Mouse (Mus musculus) erythroblast, embryonic 14.5 days (primary cell): Measurements from ENCODE around the gene Odf2. TPM values are rescaled to one million over a fixed set of nuclear protein-coding genes. Genes with fewer than 3 reads are reported as not detected.
A peak's percentile ranks its signal among the peaks of the same experiment; 100 is the strongest.

Experiments
- H3K27me3 ChIP-seq: 2 replicates; pipeline ENCODE4 v1.6.1; 2012; ENCODE audit warnings: inconsistent platforms; ENCODE audit not compliant: control insufficient read depth
- H3K36me3 ChIP-seq: 2 replicates; pipeline ENCODE4 v1.6.1; 2012; ENCODE audit warnings: mild to moderate bottlenecking, inconsistent platforms; ENCODE audit not compliant: control insufficient read depth
- H3K4me1 ChIP-seq: 2 replicates; pipeline ENCODE4 v1.6.1; 2012; ENCODE audit warnings: inconsistent platforms; ENCODE audit not compliant: control insufficient read depth
- H3K4me3 ChIP-seq: replicated peaks from 2 replicates; pipeline ENCODE3; 2012; ENCODE audit warnings: moderate library complexity, mild to moderate bottlenecking, inconsistent platforms
- H3K9me3 ChIP-seq: 2 replicates; pipeline ENCODE4 v1.6.1; 2012; ENCODE audit warnings: low read length, inconsistent platforms, mixed read lengths; ENCODE audit not compliant: control insufficient read depth
- GATA1 ChIP-seq: IDR thresholded peaks from 2 replicates; pipeline ENCODE4 v1.6.1; 2012; ENCODE audit warnings: low read length, inconsistent platforms, mixed read lengths
- TAL1 ChIP-seq: IDR thresholded peaks from 3 replicates; pipeline ENCODE4 v1.6.1; 2012; ENCODE audit warnings: low read length, inconsistent platforms, mixed read lengths
- polyA plus RNA-seq: library from polyadenylated mRNA; stranded (reverse); fragments of >175 nt; gene quantifications from 2 replicates; pipeline ENCODE4 v1.2.3, GENCODE M21; 2012

Gene Odf2
- 5.7 and 6.0 TPM in 2 replicates for polyA plus RNA-seq

DNA sequence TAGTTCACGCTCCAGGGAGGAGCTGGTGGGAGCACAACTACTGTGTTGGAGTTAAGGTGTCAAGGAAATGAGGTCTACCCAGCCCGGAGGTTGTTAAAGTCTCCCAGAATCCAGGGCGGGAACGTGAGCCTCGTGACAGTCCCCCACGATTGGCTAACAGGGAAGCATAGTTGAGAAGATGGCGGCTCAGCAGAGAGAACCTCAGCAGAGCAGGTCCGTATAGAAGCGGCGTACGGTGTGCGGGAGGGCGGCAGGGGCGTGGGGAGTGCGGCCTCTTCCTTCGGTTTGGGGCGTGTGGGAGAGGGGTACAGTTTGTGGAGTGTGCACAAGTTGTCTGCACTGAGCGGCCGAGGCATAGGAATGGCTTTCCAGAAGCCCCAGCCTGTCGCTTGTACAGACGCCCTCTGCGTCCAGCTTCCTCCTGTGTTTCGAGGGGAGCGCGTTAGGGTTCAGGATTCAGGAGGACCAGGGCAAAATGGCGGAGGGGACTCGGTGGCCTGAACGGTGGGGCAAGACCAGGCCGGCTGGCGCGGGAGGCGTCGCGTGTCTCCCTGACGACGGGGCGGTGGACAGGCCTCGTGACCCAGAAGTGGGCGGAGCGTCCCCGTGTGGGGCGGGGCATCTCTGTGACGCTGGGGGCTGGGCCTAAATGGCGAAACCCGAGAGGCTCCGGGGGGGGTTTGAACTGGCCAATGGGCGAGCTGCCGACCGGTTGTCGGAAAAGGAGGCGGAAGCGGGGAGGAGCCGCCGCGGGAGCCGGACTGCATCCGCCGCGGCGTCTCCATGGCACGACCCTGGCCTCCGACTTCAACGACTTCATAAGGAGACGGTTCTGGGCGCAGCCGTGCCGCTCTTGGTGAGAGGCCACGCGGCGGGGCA, at the start of gene Odf2:
Gene Odf2 (plus strand): TSS at position 156 of the 879 bp plus-strand sequence.
- no peaks in the 10 kb centered on the region for H3K9me3 ChIP-seq
- peaks cover 38% of the 10 kb centered on the region for H3K4me1 ChIP-seq
- peaks cover 27% of the 10 kb centered on the region for H3K27me3 ChIP-seq
- H3K4me3 ChIP-seq, result peak within 1 kb of the TSS; percentile 94
- H3K36me3 ChIP-seq, result peaks cover 36% of the 10 kb centered on the region
- TF ChIP-seq GATA1 (no peak), TAL1 (no peak)

- Histone ChIP-seq H3K4me3 (no peak overlapping the region), H3K27me3 (peaks cover 8% of the 10 kb centered on the region), H3K36me3 (peaks cover 80% of the 10 kb centered on the region), H3K9me3 (no peaks in the 10 kb centered on the region), H3K4me1 (no peaks in the 10 kb centered on the region; the same call in 1 of the 2 replicates)
- TF ChIP-seq GATA1, result no peak
- no peak for TF ChIP-seq TAL1
These were observed 49.6 kb upstream of the Odf2 start for GRCm38 (mm10) chr2:29839460-29839859.

- no peak overlapping the region for H3K4me3 ChIP-seq
- peaks cover 39% of the 10 kb centered on the region for H3K27me3 ChIP-seq
- no peaks in the 10 kb centered on the region; the same call in 1 of the 2 replicates for H3K9me3 ChIP-seq
- no peak for TF ChIP-seq GATA1
- no peak for TF ChIP-seq TAL1
- peaks cover 59% of the 10 kb centered on the region for H3K36me3 ChIP-seq
- H3K4me1 ChIP-seq, result no peaks in the 10 kb centered on the region; the same call in 1 of the 2 replicates
These were observed 45.6 kb upstream of the Odf2 start for GRCm38 (mm10) chr2:29843231-29844105.

DNA sequence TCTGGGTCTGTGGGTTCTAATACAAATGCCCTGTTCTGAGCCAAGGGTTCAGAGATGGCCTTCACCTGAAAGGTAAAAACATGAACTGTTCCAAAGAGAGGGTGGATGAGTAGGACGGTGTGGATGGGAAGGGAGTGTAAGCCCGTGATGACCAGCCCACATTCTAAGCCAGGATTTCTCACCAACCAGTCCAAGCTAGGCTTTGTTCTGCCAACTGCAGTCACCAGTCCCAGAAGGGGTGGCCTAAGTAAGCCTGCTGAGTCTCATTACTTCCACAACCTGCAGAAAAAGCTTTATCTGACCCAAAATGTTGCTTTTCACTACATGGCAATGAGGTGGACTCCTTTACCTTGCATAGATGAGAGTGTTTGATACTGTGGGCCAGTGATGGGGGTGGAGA, 44.9 kb upstream of the Odf2 start:
- Histone ChIP-seq H3K4me3 (no peak overlapping the region), H3K9me3 (no peaks in the 10 kb centered on the region; the same call in 1 of the 2 replicates), H3K4me1 (no peaks in the 10 kb centered on the region; the same call in 1 of the 2 replicates), H3K36me3 (peaks cover 53% of the 10 kb centered on the region), H3K27me3 (peaks cover 39% of the 10 kb centered on the region)
- TF ChIP-seq TAL1, result no peak
- TF ChIP-seq GATA1, result no peak

- Histone ChIP-seq H3K4me1 (no peaks in the 10 kb centered on the region; the same call in 1 of the 2 replicates), H3K4me3 (no peak overlapping the region), H3K9me3 (no peaks in the 10 kb centered on the region; the same call in 1 of the 2 replicates), H3K36me3 (peaks cover 47% of the 10 kb centered on the region), H3K27me3 (peaks cover 39% of the 10 kb centered on the region)
- TF ChIP-seq TAL1 (no peak), GATA1 (no peak)
These were observed 44.4 kb upstream of the Odf2 start for GRCm38 (mm10) chr2:29844661-29845060.

- H3K4me1 ChIP-seq, result no peaks in the 10 kb centered on the region; the same call in 1 of the 2 replicates
- peaks cover 41% of the 10 kb centered on the region for H3K36me3 ChIP-seq
- H3K4me3 ChIP-seq, result no peak overlapping the region
- H3K9me3 ChIP-seq, result no peaks in the 10 kb centered on the region; the same call in 1 of the 2 replicates
- no peak for TF ChIP-seq TAL1
- TF ChIP-seq GATA1, result no peak
- H3K27me3 ChIP-seq, result peaks cover 39% of the 10 kb centered on the region
These were observed 43.4 kb upstream of the Odf2 start for GRCm38 (mm10) chr2:29845636-29846035.

DNA sequence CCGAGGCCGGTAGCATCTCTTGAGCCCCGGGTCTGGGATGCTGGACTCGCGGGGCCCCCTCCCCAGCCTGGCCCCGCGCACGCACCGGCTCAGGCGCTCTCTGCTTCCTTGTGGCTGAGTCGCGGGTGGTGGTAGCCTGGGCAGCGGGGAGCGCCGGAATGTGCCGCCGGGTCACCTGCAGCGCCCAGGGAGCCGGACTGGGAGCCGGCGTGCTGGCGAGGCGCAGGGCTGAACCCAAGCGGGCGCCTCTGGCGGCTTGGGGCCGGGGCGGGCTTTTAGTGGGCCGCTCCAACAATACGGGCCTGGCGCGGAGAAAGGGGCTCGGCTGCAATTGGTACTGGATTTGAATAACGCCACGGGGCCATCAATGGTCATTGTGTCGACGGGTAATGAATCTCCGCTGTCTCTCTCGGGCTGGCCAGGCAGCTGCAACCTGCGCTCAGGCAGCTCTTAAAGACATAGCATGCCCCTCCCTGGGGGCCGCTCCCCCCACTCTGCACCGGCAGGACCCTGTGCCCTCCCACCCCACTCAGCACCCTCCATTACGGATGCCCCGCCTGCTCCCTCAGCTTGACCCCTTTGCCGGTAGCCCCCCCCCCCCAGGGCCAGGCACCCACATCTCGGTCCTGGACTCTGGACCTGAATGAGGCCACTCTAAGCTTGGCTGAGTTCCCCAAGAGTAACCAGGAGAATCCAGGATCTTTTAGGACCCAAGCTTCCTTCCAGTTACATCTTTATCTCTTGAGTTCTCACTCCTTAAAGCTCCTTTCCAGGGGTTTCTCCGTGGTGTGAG, 42.8 kb upstream of the Odf2 start:
- Histone ChIP-seq H3K9me3 (no peaks in the 10 kb centered on the region; the same call in 1 of the 2 replicates), H3K27me3 (peaks cover 39% of the 10 kb centered on the region), H3K36me3 (peaks cover 36% of the 10 kb centered on the region), H3K4me3 (no peak overlapping the region), H3K4me1 (no peaks in the 10 kb centered on the region; the same call in 1 of the 2 replicates)
- TF ChIP-seq TAL1 (no peak), GATA1 (no peak)

DNA sequence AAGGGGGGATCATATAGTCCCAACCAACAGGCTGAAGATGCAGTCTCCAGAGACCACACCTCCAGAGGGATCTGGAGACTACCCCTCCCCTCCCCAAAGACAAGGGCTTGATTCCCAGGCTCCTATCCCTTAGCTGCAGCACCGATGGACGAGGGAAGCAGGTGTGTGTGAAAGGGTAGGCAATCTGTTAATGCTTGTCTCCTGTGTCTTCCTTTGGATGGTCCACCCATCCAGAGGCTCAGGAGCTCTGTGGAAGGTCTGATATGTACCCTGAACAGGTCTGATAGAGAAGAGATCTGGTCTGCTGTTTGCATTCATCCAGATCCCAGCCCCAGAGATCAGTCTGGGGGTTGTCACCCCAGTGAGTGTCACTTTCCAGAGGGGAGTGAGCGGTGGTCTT, 42.1 kb upstream of the Odf2 start:
- Histone ChIP-seq H3K27me3 (peaks cover 39% of the 10 kb centered on the region), H3K4me3 (no peak overlapping the region), H3K9me3 (no peaks in the 10 kb centered on the region; the same call in 1 of the 2 replicates), H3K4me1 (no peaks in the 10 kb centered on the region; the same call in 1 of the 2 replicates), H3K36me3 (peaks cover 31% of the 10 kb centered on the region)
- TF ChIP-seq GATA1 (no peak), TAL1 (no peak)
